Mouse (Mus musculus) cerebellum, adult 2 months (tissue): ENCODE results near the gene Rasal2.

Experiments used
- CTCF ChIP-seq: fragments of 200-500 bp; IDR thresholded peaks from 2 replicates; pipeline ENCODE4 v1.5.1; 2011; ENCODE audit warnings: low read depth, mild to moderate bottlenecking, control low read depth, low read length, moderate library complexity, borderline replicate concordance; ENCODE audit not compliant: insufficient read depth
- POLR2A ChIP-seq: fragments of 200-500 bp; IDR thresholded peaks from 2 replicates; pipeline ENCODE4 v1.6.1; 2011; ENCODE audit warnings: low read length, control low read depth, borderline replicate concordance; ENCODE audit not compliant: insufficient read depth

DNA sequence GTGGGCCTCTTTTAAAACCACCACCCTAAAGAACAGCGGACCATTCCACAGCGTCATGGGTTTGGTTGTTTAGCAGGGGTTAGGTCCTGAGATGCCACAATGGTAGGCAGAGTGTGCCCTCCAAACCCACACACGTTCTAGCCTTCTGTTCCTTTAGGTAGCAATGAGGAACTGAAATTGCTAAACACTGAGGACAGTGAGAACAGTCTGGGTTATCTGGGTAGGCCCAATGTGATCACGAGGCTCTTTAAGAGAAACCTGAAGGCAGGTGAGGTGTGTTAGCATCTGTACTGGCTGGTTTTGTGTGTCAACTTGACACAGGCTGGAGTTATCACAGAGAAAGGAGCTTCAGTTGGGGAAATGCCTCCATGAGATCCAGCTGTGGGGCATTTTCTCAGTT lies 316.9 kb downstream of the Rasal2 start:
- TF ChIP-seq CTCF (no peak), POLR2A (no peak)
